Mouse (Mus musculus): ENCODE measurements around the gene Armc9. TPM values are rescaled to one million over a fixed set of nuclear protein-coding genes. Genes with fewer than 3 reads are reported as not detected.

Armc9 gene
- polyA plus RNA-seq, 1 experiment, result 14.8 TPM

GRCm38 (mm10) chr1:86235118-86235517 lies 80.5 kb downstream of the Armc9 start:
- H3K4me1 ChIP-seq (ENCODE audit: control insufficient read depth, insufficient read depth, low read length), result peaks cover 2% of the 10 kb centered on the region; the same call in 1 of the 2 replicates
- TF ChIP-seq CTCF (IDR thresholded peaks at IDR 0.05; ENCODE audit: borderline replicate concordance, insufficient read depth, low read length), result no peak
- no peak overlapping the region for H3K27ac ChIP-seq (ENCODE audit: insufficient read depth, low read length)
- no peak overlapping the region for H3K4me3 ChIP-seq (ENCODE audit: insufficient read depth, low read length)

DNA sequence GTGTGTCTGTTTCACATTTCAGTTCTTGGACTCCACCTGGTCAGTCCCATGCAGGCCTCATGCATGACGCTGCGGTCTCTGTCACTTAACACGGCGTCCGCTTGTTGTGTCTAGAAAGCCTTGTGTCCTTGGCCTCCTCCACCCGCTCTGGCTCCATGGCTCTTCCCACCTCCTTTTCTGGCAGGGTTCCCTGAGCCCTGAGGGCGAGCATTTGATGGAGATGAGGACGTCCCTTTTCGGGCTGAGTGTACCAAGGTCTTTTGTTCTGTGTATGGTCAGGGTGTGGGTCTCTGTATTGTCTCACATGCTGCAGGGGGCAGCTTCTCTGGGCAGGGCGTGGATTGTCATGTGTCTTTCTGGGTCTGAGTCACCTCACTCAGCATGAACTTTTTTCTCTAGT lies 81.9 kb downstream of the Armc9 start:
- TF ChIP-seq CTCF (IDR thresholded peaks at IDR 0.05; ENCODE audit: borderline replicate concordance, insufficient read depth, low read length) (no peak), POLR2A (IDR thresholded peaks at IDR 0.05; ENCODE audit: low read depth, low read length) (no peak)

DNA sequence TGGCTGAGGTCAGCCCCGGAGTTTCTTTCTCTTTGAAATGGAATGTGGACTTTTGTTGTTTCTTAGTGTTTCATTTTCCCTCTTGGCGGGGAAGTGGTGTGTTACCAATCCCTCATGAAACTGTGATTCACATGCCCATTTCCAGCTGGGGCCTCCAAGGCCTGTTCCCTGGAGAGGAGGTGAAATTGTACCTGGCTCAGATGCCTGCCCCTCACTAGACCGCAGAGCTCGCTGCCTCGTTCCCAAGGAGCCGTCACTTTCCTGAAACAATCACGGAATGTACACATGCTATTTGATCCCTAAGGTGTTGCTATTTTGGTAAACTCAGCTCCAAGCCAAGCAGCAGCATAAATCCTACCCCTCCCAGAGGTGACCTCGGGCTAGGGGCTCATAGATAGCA lies 84.4 kb downstream of the Armc9 start:
- no peak overlapping the region for H3K4me3 ChIP-seq (ENCODE audit: insufficient read depth, low read length)
- TF ChIP-seq POLR2A (IDR thresholded peaks at IDR 0.05; ENCODE audit: low read depth, low read length) (no peak), CTCF (IDR thresholded peaks at IDR 0.05; ENCODE audit: borderline replicate concordance, insufficient read depth, low read length) (no peak)
- H3K4me1 ChIP-seq (ENCODE audit: control insufficient read depth, insufficient read depth, low read length), result peaks cover 7% of the 10 kb centered on the region
- no peak overlapping the region for H3K27ac ChIP-seq (ENCODE audit: insufficient read depth, low read length)

More for the DNA sequence above, 81.9 kb downstream of the Armc9 start:
- Histone ChIP-seq H3K4me1 (ENCODE audit: control insufficient read depth, insufficient read depth, low read length) (peaks cover 7% of the 10 kb centered on the region), H3K27ac (ENCODE audit: insufficient read depth, low read length) (no peak overlapping the region), H3K4me3 (ENCODE audit: insufficient read depth, low read length) (no peak overlapping the region)

DNA sequence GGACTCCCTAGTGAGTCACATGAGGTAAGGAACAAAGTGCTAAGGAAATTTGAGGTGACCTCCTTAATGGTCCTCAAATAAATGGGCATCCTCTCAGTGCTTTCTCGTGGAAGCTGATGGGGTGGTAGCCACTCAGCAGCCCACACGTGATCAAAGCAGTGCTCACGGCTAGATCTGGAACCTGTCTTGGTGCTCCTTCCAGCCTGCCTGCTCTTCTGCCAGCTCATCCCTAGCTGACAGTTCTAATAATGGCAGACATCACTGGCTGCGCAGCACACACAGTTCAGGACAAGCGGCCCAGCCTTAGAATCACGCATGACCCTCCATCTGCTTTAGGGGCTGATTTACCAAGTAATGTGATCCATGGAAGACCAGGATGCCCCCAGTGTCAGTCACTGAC lies 85.3 kb downstream of the Armc9 start:
- Histone ChIP-seq H3K4me3 (ENCODE audit: insufficient read depth, low read length) (no peak overlapping the region), H3K27ac (ENCODE audit: insufficient read depth, low read length) (no peak overlapping the region), H3K4me1 (ENCODE audit: control insufficient read depth, insufficient read depth, low read length) (peaks cover 7% of the 10 kb centered on the region)
- no peak for TF ChIP-seq CTCF (IDR thresholded peaks at IDR 0.05; ENCODE audit: borderline replicate concordance, insufficient read depth, low read length)
- TF ChIP-seq POLR2A (IDR thresholded peaks at IDR 0.05; ENCODE audit: low read depth, low read length), result no peak

- Histone ChIP-seq H3K4me3 (ENCODE audit: insufficient read depth, low read length) (no peak overlapping the region), H3K4me1 (ENCODE audit: control insufficient read depth, insufficient read depth, low read length) (peaks cover 7% of the 10 kb centered on the region), H3K27ac (ENCODE audit: insufficient read depth, low read length) (no peak overlapping the region)
- TF ChIP-seq POLR2A (IDR thresholded peaks at IDR 0.05; ENCODE audit: low read depth, low read length) (no peak), CTCF (IDR thresholded peaks at IDR 0.05; ENCODE audit: borderline replicate concordance, insufficient read depth, low read length) (no peak)
Observed at GRCm38 (mm10) chr1:86240959-86241358, 86.4 kb downstream of the Armc9 start.

- no peak overlapping the region for H3K27ac ChIP-seq (ENCODE audit: insufficient read depth, low read length)
- TF ChIP-seq POLR2A (IDR thresholded peaks at IDR 0.05; ENCODE audit: low read depth, low read length) (no peak), CTCF (IDR thresholded peaks at IDR 0.05; ENCODE audit: borderline replicate concordance, insufficient read depth, low read length) (no peak)
- peaks cover 7% of the 10 kb centered on the region for H3K4me1 ChIP-seq (ENCODE audit: control insufficient read depth, insufficient read depth, low read length)
- H3K4me3 ChIP-seq (ENCODE audit: insufficient read depth, low read length), result no peak overlapping the region
Observed at GRCm38 (mm10) chr1:86243490-86243889, 88.9 kb downstream of the Armc9 start.

DNA sequence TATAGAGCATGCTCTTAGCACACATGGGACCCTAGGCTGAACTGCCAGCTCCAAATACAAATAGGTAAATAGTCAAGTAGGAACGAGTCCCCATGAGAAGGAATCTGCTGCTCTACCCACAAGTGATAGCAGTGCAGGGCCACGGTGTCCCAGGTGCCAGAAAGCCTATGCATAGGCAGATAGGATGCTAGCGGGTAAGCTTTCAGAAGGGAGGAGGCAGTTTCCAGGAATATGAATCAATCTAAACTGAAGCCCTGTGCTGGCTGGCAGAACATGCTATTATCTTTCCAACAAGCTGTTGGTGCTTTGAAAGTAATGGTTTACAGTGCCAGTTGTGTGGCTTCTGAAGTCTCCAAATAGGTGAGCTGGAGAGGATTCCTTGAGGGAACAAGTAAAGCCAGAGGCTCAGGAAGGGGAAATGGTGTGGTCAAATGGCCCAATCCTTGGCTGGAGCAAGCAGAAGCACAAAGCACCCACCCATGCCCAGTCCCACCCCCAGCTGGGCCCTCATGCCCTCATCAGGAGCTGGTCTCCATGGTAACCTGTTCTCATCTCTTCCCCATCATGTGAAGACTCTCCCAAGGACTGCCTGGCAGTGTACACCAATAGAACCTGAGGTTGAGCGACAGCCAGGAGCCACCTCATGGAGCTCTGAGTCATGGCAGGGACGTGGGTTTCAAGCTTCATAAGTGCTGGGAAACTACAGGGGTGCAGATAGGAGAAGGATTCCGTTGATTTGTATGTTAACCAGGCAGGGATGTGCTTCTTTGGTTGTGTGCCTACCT lies 90.9 kb downstream of the Armc9 start:
- TF ChIP-seq CTCF (IDR thresholded peaks at IDR 0.05; ENCODE audit: borderline replicate concordance, insufficient read depth, low read length), result no peak
- TF ChIP-seq POLR2A (IDR thresholded peaks at IDR 0.05; ENCODE audit: low read depth, low read length), result no peak
- Histone ChIP-seq H3K4me1 (ENCODE audit: control insufficient read depth, insufficient read depth, low read length) (peaks cover 5% of the 10 kb centered on the region; the same call in 1 of the 2 replicates), H3K4me3 (ENCODE audit: insufficient read depth, low read length) (no peak overlapping the region), H3K27ac (ENCODE audit: insufficient read depth, low read length) (no peak overlapping the region)

DNA sequence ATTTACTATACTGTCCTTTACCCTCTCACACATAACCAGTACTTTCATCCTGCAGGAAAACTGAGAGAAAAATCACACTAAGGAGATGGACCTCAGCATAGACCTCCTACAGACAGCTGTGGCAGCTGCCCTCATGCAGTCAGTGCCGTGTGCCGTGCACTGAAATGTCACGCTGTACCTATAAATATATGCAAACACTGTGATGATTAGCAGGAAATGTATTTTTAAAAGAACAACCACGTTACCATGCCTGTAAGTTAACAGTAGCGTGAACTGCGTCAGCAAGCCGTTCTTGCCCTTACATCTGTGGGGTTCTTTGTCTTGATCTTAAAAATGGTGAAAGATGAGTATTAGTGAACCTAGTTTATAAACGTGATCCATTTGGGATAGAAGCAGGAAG lies 98.8 kb downstream of the Armc9 start:
- H3K27ac ChIP-seq (ENCODE audit: insufficient read depth, low read length), result no peak overlapping the region
- TF ChIP-seq POLR2A (IDR thresholded peaks at IDR 0.05; ENCODE audit: low read depth, low read length) (no peak), CTCF (IDR thresholded peaks at IDR 0.05; ENCODE audit: borderline replicate concordance, insufficient read depth, low read length) (no peak)
- H3K4me1 ChIP-seq (ENCODE audit: control insufficient read depth, insufficient read depth, low read length), result no peaks in the 10 kb centered on the region
- no peak overlapping the region for H3K4me3 ChIP-seq (ENCODE audit: insufficient read depth, low read length)

DNA sequence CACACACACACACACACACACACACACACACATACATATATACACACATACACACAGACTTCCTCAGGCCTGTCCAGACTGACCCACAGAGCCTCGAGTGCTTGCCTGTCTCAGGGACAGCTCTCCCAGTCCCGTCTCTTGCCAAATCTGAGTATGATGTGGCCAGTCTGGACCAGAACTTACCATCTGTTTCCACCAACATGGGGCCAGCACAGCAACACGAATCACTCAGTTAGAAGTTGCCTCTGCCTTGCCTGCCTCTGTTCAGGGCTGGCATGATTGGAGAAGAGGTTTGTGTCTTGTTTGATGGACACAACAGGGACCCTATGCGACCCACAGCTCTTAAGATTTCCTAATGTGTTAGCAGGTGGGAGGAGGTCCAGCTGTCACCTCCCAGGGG lies 101.7 kb downstream of the Armc9 start:
- no peak overlapping the region for H3K27ac ChIP-seq (ENCODE audit: insufficient read depth, low read length)
- H3K4me3 ChIP-seq (ENCODE audit: insufficient read depth, low read length), result no peak overlapping the region
- no peaks in the 10 kb centered on the region for H3K4me1 ChIP-seq (ENCODE audit: control insufficient read depth, insufficient read depth, low read length)
- TF ChIP-seq POLR2A (IDR thresholded peaks at IDR 0.05; ENCODE audit: low read depth, low read length), result no peak
- no peak for TF ChIP-seq CTCF (IDR thresholded peaks at IDR 0.05; ENCODE audit: borderline replicate concordance, insufficient read depth, low read length)

- Histone ChIP-seq H3K4me1 (ENCODE audit: control insufficient read depth, insufficient read depth, low read length) (no peaks in the 10 kb centered on the region), H3K27ac (ENCODE audit: insufficient read depth, low read length) (no peak overlapping the region), H3K4me3 (ENCODE audit: insufficient read depth, low read length) (no peak overlapping the region)
- TF ChIP-seq CTCF (IDR thresholded peaks at IDR 0.05; ENCODE audit: borderline replicate concordance, insufficient read depth, low read length), result no peak
- no peak for TF ChIP-seq POLR2A (IDR thresholded peaks at IDR 0.05; ENCODE audit: low read depth, low read length)
Observed at GRCm38 (mm10) chr1:86257228-86257627, 102.6 kb downstream of the Armc9 start.

All from embryonic fibroblast, embryonic 13.5 days (primary cell).